Mouse (Mus musculus) liver, embryonic 13.5 days (tissue): ENCODE measurements at regions not wholly inside any gene's neighbourhood (a gene's known extent, or its start where the extent isn't known, plus 50 kb on each side); places are given as distances from the start of the nearest gene placed in this dataset.

ENCODE experiments used
- ATAC-seq: fragments of 200-750 bp; cut with Nextera tagmentation; 2 replicates; pipeline ENCODE4 v1.8.0; 2017; ENCODE audit warnings: low read depth, mild to moderate bottlenecking, moderate number of reproducible peaks, moderate library complexity
- DNase-seq: peaks from one replicate; pipeline ENCODE4 v3.0.0; 2022
- H3K27ac ChIP-seq: fragments of 300-500 bp; sonication (generic); 2 replicates; pipeline ENCODE4 v1.5.1; 2015; ENCODE audit warnings: moderate library complexity, mild to moderate bottlenecking, inconsistent platforms
- H3K27me3 ChIP-seq: fragments of 300-500 bp; sonication (generic); 2 replicates; pipeline ENCODE4 v1.6.1; 2015; ENCODE audit warnings: mild to moderate bottlenecking, inconsistent platforms
- H3K36me3 ChIP-seq: fragments of 300-500 bp; sonication (generic); 2 replicates; pipeline ENCODE4 v1.6.1; 2015; ENCODE audit warnings: mild to moderate bottlenecking, inconsistent platforms
- H3K4me1 ChIP-seq: fragments of 300-500 bp; sonication (generic); replicated peaks from 2 replicates; pipeline ENCODE4 v1.6.1; 2015; ENCODE audit warnings: inconsistent platforms
- H3K4me2 ChIP-seq: fragments of 300-500 bp; sonication (generic); 2 replicates; pipeline ENCODE4 v1.6.1; 2015; ENCODE audit warnings: inconsistent platforms, mild to moderate bottlenecking, moderate library complexity
- H3K4me3 ChIP-seq: fragments of 300-500 bp; sonication (generic); replicated peaks from 2 replicates; pipeline ENCODE4 v1.5.1; 2015; ENCODE audit warnings: mild to moderate bottlenecking, inconsistent platforms
- H3K9ac ChIP-seq: fragments of 300-500 bp; sonication (generic); 2 replicates; pipeline ENCODE4 v1.6.1; 2015; ENCODE audit warnings: mild to moderate bottlenecking, inconsistent platforms
- H3K9me3 ChIP-seq: fragments of 300-500 bp; sonication (generic); replicated peaks from 2 replicates; pipeline ENCODE4 v1.6.1; 2016; ENCODE audit warnings: inconsistent platforms
- WGBS: fragments of 180-500 bp; shearing (Covaris S2); methylation state at CpG from one replicate; pipeline ENCODE4 v1.1.7; 2015; ENCODE audit not compliant: insufficient replicate concordance; 5-methylcytosine and 5-hydroxymethylcytosine counted together

- Histone ChIP-seq H3K36me3 (no peaks in the 10 kb centered on the region), H3K9ac (no peak overlapping the region), H3K4me1 (no peaks in the 10 kb centered on the region), H3K27me3 (no peaks in the 10 kb centered on the region), H3K27ac (no peak overlapping the region), H3K9me3 (no peaks in the 10 kb centered on the region), H3K4me3 (no peak overlapping the region), H3K4me2 (no peak overlapping the region)
- 78% methylated on average over 3 of the region's 3 CpGs for WGBS
- no peak for ATAC-seq
- DNase-seq = no peak
Measured at GRCm38 (mm10) chr13:30063741-30064140, 72.5 kb upstream of the Mboat1 start.

- Histone ChIP-seq H3K9me3 (no peaks in the 10 kb centered on the region), H3K9ac (no peak overlapping the region), H3K36me3 (no peaks in the 10 kb centered on the region), H3K4me1 (no peaks in the 10 kb centered on the region), H3K27ac (no peak overlapping the region), H3K4me3 (no peak overlapping the region), H3K27me3 (no peaks in the 10 kb centered on the region), H3K4me2 (no peak overlapping the region)
- DNase-seq (no peak), ATAC-seq (no peak)
- 58% methylated on average over 4 of the region's 4 CpGs for WGBS
Measured at GRCm38 (mm10) chr13:30062285-30062684, 74.0 kb upstream of the Mboat1 start.

GRCm38 (mm10) chr13:30055141-30055645, 69.3 kb upstream of the E2f3 start:
- H3K27me3 ChIP-seq = no peaks in the 10 kb centered on the region
- no peak overlapping the region for H3K4me2 ChIP-seq
- ATAC-seq (no peak), DNase-seq (no peak)
- no peak overlapping the region for H3K27ac ChIP-seq
- H3K9me3 ChIP-seq = no peaks in the 10 kb centered on the region
- H3K4me3 ChIP-seq = no peak overlapping the region
- H3K9ac ChIP-seq = no peak overlapping the region
- 59% methylated on average over 3 of the region's 3 CpGs for WGBS
- H3K4me1 ChIP-seq = no peaks in the 10 kb centered on the region
- no peaks in the 10 kb centered on the region for H3K36me3 ChIP-seq

- Histone ChIP-seq H3K4me3 (no peak overlapping the region), H3K27ac (no peak overlapping the region), H3K4me2 (no peak overlapping the region), H3K27me3 (no peaks in the 10 kb centered on the region), H3K9me3 (no peaks in the 10 kb centered on the region), H3K9ac (no peak overlapping the region), H3K36me3 (no peaks in the 10 kb centered on the region), H3K4me1 (no peaks in the 10 kb centered on the region)
- WGBS = 65% methylated on average over 16 of the region's 16 CpGs
- no peak for ATAC-seq
- DNase-seq = no peak
Measured at GRCm38 (mm10) chr13:30051891-30052550, 66.2 kb upstream of the E2f3 start.

- H3K9me3 ChIP-seq = no peaks in the 10 kb centered on the region
- H3K9ac ChIP-seq = no peak overlapping the region
- no peaks in the 10 kb centered on the region for H3K4me1 ChIP-seq
- H3K27ac ChIP-seq = no peak overlapping the region
- H3K27me3 ChIP-seq = no peaks in the 10 kb centered on the region
- ATAC-seq = no peak
- no peak overlapping the region for H3K4me2 ChIP-seq
- WGBS = 57% methylated on average over 9 of the region's 9 CpGs
- H3K36me3 ChIP-seq = no peaks in the 10 kb centered on the region
- H3K4me3 ChIP-seq = no peak overlapping the region
- DNase-seq = no peak
Measured at GRCm38 (mm10) chr13:30050745-30051508, 65.1 kb upstream of the E2f3 start.

GRCm38 (mm10) chr13:30048260-30048859, 62.5 kb upstream of the E2f3 start:
- 66% methylated on average over 11 of the region's 11 CpGs for WGBS
- no peak overlapping the region for H3K4me2 ChIP-seq
- no peak for DNase-seq
- no peaks in the 10 kb centered on the region for H3K4me1 ChIP-seq
- no peak overlapping the region for H3K9ac ChIP-seq
- H3K9me3 ChIP-seq = no peaks in the 10 kb centered on the region
- H3K27me3 ChIP-seq = no peaks in the 10 kb centered on the region
- ATAC-seq = no peak
- H3K27ac ChIP-seq = no peak overlapping the region
- no peak overlapping the region for H3K4me3 ChIP-seq
- H3K36me3 ChIP-seq = no peaks in the 10 kb centered on the region

- 64% methylated on average over 5 of the region's 5 CpGs for WGBS
- DNase-seq (no peak), ATAC-seq (no peak)
- no peak overlapping the region for H3K27ac ChIP-seq
- no peak overlapping the region for H3K9ac ChIP-seq
- no peak overlapping the region for H3K4me3 ChIP-seq
- no peaks in the 10 kb centered on the region for H3K36me3 ChIP-seq
- no peaks in the 10 kb centered on the region for H3K27me3 ChIP-seq
- H3K4me1 ChIP-seq = no peaks in the 10 kb centered on the region
- H3K4me2 ChIP-seq = no peak overlapping the region
- no peaks in the 10 kb centered on the region for H3K9me3 ChIP-seq
Measured at GRCm38 (mm10) chr13:30046504-30047169, 60.8 kb upstream of the E2f3 start.

- Histone ChIP-seq H3K4me3 (no peak overlapping the region), H3K36me3 (no peaks in the 10 kb centered on the region), H3K9me3 (no peaks in the 10 kb centered on the region), H3K27ac (no peak overlapping the region), H3K4me1 (no peaks in the 10 kb centered on the region), H3K9ac (no peak overlapping the region), H3K27me3 (no peaks in the 10 kb centered on the region), H3K4me2 (no peak overlapping the region)
- 66% methylated on average over 12 of the region's 15 CpGs for WGBS
- no peak for ATAC-seq
- no peak for DNase-seq
Measured at GRCm38 (mm10) chr13:30046061-30046460, 60.2 kb upstream of the E2f3 start.

- H3K9me3 ChIP-seq = no peaks in the 10 kb centered on the region
- H3K4me2 ChIP-seq = no peak overlapping the region
- no peaks in the 10 kb centered on the region for H3K4me1 ChIP-seq
- no peak overlapping the region for H3K9ac ChIP-seq
- 29% methylated on average over 6 of the region's 6 CpGs for WGBS
- no peak for DNase-seq
- no peak overlapping the region for H3K27ac ChIP-seq
- H3K4me3 ChIP-seq = no peak overlapping the region
- H3K36me3 ChIP-seq = no peaks in the 10 kb centered on the region
- no peaks in the 10 kb centered on the region for H3K27me3 ChIP-seq
- no peak for ATAC-seq
Measured at GRCm38 (mm10) chr13:30045225-30045624, 59.4 kb upstream of the E2f3 start.

GRCm38 (mm10) chr13:30044790-30045189, 58.9 kb upstream of the E2f3 start:
- H3K27me3 ChIP-seq = no peaks in the 10 kb centered on the region
- H3K4me2 ChIP-seq = no peak overlapping the region
- ATAC-seq (no peak), DNase-seq (no peak)
- no peaks in the 10 kb centered on the region for H3K36me3 ChIP-seq
- H3K9me3 ChIP-seq = no peaks in the 10 kb centered on the region
- 80% methylated on average over 2 of the region's 2 CpGs for WGBS
- H3K9ac ChIP-seq = no peak overlapping the region
- H3K4me1 ChIP-seq = no peaks in the 10 kb centered on the region
- no peak overlapping the region for H3K27ac ChIP-seq
- H3K4me3 ChIP-seq = no peak overlapping the region

GRCm38 (mm10) chr13:30042689-30043320, 56.9 kb upstream of the E2f3 start:
- H3K4me1 ChIP-seq = no peaks in the 10 kb centered on the region
- H3K9ac ChIP-seq = no peak overlapping the region
- ATAC-seq (no peak), DNase-seq (no peak)
- 42% methylated on average over 15 of the region's 15 CpGs for WGBS
- no peak overlapping the region for H3K4me2 ChIP-seq
- no peak overlapping the region for H3K4me3 ChIP-seq
- H3K27me3 ChIP-seq = no peaks in the 10 kb centered on the region
- H3K36me3 ChIP-seq = no peaks in the 10 kb centered on the region
- H3K27ac ChIP-seq = no peak overlapping the region
- H3K9me3 ChIP-seq = no peaks in the 10 kb centered on the region
